Mouse (Mus musculus) cortical plate, adult 2 months (tissue): ENCODE data around the gene Slc7a14.

Experiments used
- CTCF ChIP-seq: fragments of 200-500 bp; IDR thresholded peaks from 2 replicates; pipeline ENCODE4 v1.5.1; 2011; ENCODE audit warnings: mild to moderate bottlenecking, control low read depth, low read length; ENCODE audit not compliant: insufficient read depth; ENCODE audit errors: extremely low read depth
- POLR2A ChIP-seq: fragments of 200-500 bp; IDR thresholded peaks from 2 replicates; pipeline ENCODE4 v1.6.1; 2011; ENCODE audit warnings: mild to moderate bottlenecking, low read length, control low read depth; ENCODE audit not compliant: insufficient read depth; ENCODE audit errors: extremely low read depth

DNA sequence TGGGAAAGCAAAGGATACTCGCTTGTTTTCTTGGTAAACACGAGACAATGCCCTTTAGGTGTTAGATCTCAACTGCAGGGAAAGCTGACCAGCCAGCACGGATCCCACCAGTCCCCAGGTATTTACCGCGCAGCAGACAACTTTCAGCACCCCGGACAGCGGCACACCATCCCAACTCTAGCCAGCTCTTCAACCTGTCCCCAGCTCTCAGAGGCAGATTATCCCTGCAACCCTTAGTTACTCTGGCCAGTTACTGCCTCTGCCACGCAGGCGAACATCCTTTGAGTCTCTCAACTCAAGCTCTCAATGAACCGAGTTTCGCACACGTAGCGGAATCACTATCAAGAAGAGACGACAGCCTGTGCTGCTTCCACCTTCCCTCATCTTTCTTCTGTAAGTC lies 1.3 kb downstream of the Slc7a14 start:
- TF ChIP-seq POLR2A (no peak), CTCF (no peak)
